Mouse (Mus musculus) adrenal gland, postnatal 10 days (tissue): ENCODE results near the gene Rnf213. TPM values are rescaled to one million over a fixed set of nuclear protein-coding genes. Genes with fewer than 3 reads are reported as not detected.

Source experiments
- DNase-seq: peaks from one replicate; pipeline ENCODE4 v3.0.0; 2021; ENCODE audit warnings: mixed read lengths
- total RNA-seq, 2 experiments: library from RNA; stranded (reverse); gene quantifications; 2 replicates each; pipeline ENCODE4 v1.2.3; 2021

Rnf213 gene
- total RNA-seq, 2 experiments from 2014 or later = 19.7 to 29.9 TPM

DNA sequence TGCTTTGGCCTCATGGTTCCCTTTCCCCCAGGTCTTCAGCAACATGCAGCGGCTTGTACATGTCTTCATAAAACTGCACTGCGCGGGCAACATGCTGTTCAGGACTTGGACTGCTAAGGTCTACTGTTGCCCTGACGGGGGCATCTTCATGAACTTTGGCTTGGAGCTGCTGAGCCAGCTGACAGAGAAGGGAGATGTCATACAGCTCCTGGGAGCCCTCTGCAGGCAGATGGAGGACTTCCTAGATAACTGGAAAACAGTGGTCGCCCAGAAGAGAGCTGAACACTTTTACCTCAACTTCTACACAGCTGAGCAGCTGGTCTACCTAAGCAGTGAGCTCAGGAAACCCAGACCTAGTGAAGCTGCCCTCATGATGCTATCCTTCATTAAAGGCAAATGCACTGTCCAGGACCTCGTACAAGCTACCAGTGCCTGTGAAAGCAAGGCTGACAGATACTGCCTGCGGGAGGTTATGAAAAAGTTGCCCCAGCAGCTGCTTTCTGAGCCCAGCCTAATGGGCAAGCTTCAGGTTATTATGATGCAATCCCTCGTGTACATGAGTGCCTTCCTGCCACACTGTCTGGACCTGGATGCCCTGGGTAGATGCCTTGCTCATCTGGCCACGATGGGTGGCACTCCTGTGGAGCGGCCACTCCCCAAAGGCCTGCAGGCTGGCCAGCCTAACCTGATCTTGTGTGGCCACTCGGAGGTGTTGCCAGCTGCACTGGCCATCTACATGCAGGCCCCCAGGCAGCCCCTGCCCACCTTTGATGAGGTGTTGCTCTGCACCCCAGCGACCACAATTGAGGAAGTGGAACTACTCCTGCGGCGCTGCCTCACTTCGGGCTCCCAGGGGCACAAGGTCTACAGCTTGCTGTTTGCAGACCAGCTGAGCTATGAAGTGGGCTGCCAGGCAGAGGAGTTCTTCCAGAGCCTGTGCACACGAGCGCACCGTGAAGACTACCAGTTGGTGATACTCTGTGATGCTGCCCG lies 43.3 kb downstream of the Rnf213 start:
- no peak for DNase-seq

DNA sequence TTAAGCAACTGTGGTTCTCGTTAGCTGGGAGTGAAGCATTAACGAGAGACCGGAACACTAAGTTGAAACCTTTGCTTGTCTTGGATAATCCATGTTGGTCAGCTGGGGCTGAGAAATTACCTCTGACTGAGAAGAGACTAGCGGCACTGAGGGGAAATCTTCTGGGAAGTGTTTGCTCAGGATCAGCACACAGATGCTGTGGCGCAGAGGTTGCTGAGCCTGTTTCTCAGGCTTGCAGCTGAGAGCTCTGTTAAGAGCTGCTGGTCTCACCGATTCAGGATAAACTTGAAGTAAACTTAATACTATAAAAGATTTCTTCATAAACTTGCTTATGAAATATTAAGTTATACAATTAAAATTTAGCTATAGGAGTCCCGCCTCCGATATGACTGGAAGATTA lies 45.9 kb downstream of the Rnf213 start:
- DNase-seq = no peak

DNA sequence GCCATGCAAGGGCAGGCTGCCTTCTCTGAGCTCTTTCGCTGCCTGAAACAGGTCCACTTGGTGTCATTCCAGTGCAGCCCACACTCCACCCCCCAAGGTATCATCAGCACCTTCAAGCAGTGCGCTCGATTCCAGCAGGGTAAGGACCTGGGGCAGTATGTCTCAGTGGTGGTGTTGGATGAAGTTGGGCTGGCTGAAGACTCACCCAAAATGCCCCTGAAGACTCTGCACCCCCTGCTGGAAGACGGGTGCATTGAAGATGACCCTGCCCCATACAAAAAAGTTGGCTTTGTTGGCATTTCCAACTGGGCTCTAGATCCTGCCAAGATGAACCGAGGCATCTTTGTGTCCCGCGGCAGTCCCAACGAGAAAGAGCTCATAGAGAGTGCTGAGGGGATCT lies 49.3 kb downstream of the Rnf213 start:
- peak; percentile 8 for DNase-seq

DNA sequence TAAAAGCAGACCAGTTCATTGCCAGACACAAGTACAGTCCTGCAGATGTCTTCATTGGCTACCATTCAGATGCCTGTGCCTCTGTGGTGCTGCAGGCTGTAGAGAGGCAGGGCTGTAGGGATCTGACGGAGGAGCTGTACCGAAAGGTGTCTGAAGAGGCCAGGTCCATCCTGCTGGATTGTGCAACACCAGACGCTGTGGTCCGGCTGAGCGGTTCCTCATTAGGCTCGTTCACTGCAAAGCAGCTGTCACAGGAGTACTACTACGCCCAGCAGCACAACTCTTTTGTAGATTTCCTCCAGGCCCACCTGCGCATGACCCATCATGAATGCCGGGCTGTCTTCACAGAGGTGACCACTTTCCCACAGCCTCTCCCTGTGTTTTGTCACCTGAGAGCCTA lies 50.5 kb downstream of the Rnf213 start:
- DNase-seq = no peak

DNA sequence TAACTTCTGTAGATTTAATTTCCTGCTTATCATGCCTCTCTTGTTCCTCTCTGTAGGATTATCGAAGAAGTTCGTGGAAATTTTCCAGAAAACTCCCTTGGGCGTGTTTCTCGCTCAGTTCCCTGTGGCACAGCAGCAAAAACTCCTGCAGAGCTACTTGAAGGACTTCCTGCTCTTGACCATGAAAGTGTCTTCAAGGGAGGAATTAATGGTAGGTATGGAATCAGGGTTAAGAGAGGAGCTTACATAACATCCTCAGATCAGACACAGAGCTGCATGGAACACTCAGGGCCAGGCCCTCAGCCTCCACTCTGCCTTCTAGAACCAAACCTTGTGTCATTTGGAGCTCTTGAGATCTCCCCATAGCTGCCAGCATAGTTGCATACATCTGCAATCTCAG lies 63.2 kb downstream of the Rnf213 start:
- DNase-seq = no peak

DNA sequence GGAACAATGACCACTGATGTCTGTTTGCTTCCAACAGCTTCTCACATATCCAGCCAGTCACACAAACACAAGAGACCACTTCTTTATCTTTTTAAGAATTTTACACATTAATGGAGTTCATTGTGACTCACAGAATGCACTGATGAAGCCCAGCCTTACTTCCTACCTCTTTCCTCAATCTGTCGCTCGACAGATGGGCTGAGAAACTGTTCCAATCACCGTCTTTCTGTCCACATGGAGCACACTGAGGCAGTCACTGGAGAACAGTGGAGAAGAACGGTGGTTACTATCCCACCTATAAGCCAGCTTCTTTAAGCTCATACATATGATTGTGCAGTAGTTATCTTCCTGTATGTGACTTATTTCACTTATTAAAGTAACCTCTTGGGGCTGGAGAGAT lies 85.0 kb downstream of the Rnf213 start:
- no peak for DNase-seq

DNA sequence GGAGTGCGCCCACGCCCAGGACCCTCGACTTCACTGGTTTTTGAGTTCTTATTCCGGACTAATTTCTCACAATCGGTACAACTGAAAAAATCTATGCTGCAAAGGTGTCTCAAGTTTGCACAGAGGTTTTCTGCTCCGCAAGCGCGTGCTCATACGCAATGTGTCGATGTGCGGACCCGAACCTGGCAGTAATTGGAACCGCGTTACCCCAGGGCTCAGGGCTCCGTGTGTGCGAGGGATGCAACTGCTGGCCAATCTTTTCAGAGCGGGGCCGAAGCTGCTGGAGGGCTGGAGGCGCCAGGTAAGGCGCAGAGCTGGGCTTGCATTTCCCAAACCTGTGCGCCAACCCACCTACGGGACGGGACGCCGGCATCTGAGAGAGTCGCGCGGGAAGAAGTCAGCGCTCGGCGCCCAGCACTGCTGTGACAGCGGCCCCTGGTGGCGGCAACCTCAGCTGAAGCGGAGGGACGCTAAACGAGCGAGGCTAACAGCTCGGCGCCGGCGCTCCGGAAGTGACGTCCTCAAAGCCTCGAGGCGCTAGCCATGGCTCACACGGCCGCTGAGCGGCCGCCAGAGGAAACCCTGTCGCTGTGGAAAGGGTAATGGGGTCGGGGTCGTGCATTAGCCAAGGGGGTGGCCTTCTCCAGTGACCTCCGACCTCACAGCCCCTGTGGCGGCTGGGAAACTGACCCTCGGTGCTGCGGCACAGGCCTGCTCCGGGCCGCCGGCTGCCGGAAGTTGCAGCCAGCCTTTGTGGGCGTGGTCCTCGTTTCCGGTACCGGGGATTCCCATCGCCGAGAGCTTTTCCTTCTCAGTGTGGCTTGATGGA lies 98.2 kb downstream of the Rnf213 start, which contains the start of gene Endov:
Endov (plus strand) TSS at position 487 of the 829 bp plus-strand sequence.
- peak; percentile 100 for DNase-seq

DNA sequence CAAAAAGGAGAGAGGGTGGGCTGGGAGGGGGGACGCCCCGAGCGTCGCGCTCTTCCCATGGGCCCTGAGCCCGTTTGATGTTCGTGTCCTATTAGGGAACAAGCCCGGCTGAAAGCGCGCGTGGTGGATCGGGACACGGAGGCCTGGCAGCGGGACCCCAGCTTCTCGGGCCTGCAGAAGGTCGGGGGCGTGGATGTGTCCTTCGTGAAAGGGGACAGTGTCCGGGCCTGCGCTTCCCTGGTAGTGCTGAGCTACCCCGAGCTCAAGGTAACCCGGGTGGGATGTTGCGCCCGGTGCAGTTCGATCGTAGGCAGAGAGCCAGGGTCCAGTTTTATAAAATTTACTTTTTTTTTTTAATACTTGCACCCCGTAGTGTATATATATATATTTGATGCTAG lies 98.8 kb downstream of the Rnf213 start:
- DNase-seq = no peak

DNA sequence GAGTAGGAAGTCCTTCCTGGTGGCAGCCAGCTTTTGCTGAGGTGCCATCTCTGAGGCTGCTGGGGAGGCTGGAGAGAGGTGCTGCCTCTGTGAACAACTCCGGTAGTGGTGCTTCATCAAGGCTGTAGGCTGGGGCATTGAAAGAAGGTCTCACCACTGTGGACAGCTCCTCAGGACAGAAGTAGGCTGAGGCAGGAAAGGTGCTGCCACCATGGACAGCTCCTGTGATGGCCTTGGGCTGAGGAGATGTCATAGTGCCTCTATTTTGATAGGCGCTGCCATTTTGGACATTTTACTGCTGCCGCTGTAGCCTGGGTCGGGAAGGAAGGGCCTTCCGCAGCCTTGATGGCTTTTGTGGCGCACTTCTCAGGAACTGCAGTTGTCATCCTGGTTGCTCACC lies 99.9 kb downstream of the Rnf213 start:
- DNase-seq = no peak

DNA sequence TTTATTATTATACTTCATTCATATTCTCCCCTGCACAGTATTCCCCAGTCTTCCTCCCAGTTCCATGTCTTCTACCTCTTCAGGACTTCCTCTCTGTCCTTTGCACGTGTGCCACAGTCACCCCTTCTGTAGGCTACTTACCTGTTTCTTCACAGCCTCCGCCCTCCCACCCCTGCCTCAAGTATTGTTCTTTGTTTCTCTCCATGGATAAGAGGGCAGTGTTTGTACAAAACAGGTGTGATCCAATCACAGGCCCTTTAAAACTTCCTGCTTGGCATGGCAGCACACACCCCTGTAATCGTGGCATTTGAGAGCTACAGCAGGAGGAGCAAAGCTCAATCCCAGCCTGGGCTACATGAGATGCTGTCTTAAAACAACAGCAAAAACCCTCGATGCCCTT lies 100.6 kb downstream of the Rnf213 start:
- no peak for DNase-seq

DNA sequence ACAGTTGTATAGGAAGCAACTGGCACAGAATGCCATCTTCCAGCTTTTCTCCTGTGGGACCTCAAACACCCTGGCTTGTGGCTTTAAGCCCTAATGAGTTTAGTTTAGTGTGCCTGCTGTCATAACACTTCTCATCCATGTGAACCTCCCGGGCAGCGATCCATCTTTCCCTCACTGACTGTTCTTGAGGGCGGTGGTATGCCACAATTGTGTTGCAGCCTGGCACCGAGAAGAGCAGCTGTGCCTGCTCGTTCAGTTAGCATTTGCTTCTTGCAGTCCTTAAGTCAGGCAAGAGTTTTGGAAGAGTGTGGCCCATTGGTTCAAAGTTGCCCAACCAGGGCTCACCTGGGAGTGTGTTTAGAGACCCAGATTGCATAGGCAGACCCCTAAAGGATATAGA lies 103.2 kb downstream of the Rnf213 start:
- DNase-seq = no peak

DNA sequence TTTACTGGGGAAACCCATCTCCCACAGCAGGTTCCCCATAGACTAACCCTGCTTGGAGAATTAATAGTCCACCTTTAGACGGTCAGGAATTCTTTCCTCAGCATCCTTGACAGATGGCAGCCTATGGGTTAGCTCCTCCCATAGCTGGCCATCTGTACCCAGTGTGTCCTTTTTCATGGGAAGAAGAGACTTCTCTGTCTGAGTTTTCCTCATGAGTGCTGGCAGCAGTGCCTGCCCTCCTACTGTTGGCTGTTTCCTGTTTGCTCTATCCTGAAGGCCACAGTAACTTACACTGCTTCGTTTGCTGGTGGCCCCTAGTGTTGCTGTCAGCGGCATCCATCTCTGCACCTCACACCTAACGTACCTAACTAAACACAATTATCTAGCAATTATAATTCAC lies 104.6 kb downstream of the Rnf213 start:
- no peak for DNase-seq

DNA sequence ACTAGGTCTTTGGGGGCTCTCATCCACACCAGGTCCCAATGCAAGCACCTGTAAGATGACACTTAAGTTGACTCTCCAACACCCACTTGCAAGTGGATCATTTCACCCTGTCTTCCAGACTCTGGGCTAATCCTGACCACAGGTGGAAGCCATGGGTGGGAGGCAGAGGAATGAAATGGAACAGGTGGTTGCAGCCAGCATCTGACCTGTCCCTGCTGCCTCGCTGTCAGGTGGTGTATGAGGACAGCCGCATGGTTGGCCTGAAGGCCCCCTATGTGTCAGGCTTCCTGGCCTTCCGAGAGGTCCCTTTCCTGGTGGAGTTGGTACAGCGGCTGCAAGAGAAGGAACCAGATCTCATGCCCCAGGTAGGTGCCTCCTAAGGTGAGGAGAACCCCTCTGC lies 106.4 kb downstream of the Rnf213 start:
- no peak for DNase-seq

DNA sequence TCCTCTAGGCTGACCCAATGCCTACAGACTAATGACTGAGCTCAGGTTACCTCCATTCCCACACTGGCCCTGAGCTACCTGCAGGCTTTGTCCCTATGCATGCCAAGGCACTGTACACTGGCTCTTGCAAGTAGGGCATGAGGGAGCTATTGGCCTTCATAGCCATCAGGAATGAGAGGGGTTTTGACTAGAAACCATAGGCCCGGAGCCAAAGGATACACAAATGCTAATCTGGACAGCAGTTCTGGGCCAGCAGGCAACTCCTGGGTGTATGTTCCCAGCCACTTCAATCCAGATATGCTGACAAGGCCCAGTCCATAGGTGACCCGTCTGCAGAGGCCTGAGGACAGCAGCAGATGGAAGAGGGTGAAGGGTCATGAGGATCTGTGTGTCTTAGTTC lies 107.1 kb downstream of the Rnf213 start:
- DNase-seq = no peak

DNA sequence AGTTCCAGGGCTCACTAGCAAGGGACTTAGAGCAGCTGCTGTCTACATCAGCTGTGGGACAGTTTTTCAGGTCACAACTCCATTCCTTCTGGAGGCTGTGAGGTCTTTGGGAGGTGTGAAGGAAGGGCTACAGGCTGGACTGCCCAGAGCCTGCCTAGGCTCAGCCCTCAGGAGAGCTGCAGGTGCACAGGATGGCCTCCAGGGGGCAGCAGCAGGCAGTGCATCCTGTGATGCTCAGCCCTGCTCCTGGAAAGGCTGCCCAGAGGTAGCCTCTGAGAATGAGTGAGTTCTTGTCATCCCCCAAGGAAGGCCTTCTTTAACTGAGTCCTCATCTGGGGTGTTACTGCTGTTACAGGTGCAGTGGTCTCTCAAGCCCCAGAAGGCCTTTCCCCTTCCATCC lies 110.8 kb downstream of the Rnf213 start:
- peak; percentile 87 for DNase-seq

DNA sequence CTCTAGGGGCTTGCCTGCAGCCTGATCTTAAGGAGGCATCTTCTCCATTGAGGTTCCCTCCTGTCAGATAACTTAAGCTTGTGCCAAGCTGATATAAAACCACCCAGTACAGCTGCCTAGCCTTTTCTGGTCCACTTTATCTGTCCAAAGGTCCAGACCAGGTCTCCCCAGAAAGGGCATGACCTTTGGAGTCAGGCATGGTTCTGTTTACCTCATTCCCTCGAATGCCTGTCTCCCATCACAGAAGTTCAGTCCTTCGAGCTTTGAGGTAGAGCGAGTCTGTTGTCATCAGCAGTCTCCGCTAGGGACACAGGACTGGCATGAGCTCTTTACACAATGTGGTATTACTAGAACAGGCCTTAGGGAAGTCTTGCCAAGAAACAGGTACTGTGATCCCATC lies 113.5 kb downstream of the Rnf213 start:
- no peak for DNase-seq

DNA sequence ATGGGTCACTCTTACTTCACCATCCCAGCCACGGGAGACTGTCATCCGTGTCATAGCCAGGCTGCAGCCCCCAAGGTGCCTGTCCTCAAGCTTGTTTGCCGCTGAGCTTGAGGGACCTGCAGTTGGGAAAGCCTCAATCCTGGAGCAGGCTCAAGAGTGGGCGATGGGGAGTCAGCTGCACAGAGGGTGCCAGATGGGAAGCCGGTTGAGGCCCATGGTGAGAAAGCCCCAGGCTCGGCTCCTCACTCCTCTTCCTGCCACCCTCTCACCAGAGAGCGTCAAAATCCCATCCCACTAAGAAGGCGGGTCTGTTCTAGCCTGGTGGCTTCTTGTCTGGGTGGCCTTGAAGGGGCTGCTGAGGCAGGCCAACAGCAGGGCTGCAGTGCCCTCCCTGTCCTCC lies 114.9 kb downstream of the Rnf213 start:
- no peak for DNase-seq

DNA sequence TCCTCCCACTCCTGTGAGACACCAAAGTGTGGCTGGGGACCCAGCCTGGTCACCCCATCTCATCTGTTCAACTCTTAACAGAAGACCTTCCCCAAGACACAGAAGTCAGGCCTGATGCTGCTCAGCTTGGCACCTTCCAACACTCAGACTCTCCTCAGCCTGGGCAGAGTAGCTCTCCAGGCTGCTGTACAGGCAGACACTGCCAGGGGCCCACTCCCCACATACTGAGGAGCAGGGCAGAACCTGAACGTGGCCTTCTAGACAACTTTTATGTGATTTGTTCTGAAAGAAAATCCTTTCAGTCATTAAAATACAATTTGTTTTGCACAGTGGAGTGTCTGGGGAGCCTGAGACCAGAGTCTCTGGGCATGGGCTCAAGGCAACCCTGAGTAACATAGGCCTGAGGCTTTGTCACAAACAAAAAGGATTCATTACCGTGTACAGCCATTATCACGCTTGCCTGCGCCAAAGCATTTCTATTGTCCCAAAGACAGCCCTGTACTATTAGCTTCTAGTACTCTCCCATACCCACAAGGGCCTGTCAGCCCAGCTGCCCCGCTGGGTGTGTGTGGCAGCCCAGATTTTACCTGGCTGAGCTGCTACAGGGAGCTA lies 116.4 kb downstream of the Rnf213 start:
- DNase-seq = no peak

DNA sequence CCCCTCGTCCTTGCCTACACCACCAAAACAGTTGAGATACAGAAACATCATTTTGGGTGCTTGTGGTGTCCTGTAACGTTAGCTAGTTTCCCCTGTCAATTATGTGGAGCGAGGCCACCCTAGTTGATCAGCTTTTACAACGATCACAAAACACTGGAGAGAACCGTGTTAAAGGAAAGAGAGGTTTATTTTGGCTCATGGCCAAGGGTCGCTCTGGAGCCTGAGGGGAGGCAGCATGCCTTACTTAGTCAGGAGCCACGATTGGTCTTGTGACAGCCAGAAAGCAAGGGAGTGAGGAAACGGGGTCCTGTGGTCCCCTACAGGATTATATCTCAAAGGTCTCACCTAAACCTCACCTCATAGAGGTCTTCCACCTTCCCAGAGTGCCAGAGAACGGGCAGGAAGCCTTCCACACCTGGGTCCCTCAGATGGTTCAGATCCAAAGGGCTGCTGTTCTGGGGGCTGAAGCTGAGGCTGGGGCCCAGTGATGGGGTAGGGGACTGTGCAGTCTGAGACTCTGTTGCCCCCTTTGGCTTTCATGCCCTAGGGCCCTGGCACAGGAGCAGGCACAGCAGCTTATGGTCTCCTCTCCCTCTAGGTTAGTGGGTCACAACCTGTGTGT lies 120.2 kb downstream of the Rnf213 start:
- DNase-seq = no peak

DNA sequence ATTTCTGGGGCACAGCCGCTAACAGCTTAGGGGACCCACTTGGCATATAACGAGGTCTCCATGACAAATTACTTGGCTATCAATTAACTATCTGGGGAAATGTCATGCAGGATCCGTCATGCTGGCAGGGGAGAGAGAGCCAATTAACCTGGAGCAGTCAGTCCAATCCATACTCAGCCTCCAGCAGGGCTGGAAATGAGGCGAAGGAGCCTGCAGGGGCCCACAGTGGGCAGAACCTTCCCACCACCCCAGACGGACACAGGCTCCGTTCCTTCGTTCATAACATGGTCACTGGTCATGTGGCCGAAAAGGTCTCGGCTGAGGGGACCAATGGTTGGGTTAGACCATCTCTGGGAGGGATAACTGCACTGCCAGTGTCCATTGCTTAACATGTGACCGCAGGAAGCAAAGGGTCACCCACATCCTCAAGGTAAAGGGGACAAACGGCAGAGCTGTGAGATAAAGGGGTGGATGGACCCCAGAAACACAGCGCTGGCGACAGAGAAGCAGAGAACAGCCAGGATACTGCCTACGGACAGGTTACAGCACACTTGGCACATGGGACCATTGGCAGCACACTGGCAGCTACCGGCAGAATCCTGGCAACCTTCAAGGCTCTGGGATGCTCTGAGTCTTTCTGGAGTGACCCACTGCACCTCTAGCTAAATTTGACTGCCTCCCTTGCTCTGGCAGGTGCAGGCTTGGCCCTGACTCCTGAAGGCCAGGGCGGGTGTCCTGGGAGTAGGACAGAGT lies 121.4 kb downstream of the Rnf213 start:
- no peak for DNase-seq

DNA sequence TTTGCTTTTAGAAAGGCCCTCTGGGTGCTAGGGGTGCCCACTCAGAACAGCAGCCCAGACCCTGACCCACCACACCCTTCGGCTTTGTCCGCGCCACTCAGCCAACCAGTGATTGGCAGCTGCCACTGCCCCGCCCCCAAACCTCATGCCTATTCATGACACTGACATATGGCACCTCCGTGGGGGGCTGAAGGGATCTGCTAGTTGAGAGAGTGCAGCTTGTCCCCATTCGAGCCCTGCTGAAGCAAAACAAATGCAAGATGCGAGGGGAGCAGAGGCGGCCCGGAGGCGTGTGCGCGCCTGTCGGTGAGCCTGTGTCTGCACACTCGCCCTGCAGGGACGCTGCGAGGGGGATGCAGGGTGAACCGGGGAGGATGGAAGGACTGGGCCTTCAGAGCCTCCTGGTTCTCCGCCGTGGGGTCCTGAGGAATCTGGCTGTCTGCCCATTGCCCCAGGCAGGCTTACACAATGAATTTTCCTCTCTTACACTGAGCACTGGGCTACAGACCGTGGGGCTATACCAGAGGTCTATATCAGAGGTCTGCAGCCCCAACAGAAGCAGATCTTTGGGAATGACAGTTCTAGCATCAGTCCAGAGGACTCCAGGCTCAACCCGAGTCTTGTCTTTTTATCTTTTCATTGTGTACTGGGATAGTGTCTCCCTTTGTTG lies 122.2 kb downstream of the Rnf213 start:
- DNase-seq = no peak
